Mouse (Mus musculus) layer of hippocampus, postnatal 25 days (tissue): ENCODE data around the gene Abhd6. TPM values are rescaled to one million over a fixed set of nuclear protein-coding genes. Genes with fewer than 3 reads are reported as not detected.

Experiments
- DNase-seq, 2 experiments: peaks; one replicate each; pipeline ENCODE4 v3.0.0; 2022; ENCODE audit warnings: mixed read lengths in 2 of 2, low spot score in 1 of 2; ENCODE audit errors: extremely low spot score in 1 of 2
- total RNA-seq, 2 experiments: library from RNA; stranded (reverse); gene quantifications; 2 replicates each; pipeline ENCODE4 v1.2.3; 2021

The Abhd6 gene
- total RNA-seq, 2 experiments from 2014 or later: 70.1 to 78.5 TPM

GRCm38 (mm10) chr14:8102676-8103075, 100.0 kb downstream of the Abhd6 start:
- no peak for DNase-seq

Other genes with a start within 250 kb of the Abhd6 start
- gene Gm26661, start 211.3 kb upstream of the Abhd6 start, total RNA-seq: not detected
- gene Flnb, start 184.9 kb upstream of the Abhd6 start, total RNA-seq: 10 to 100 TPM; 37.2 to 68.2 TPM
- not detected for gene Gm45521, start 45.6 kb upstream of the Abhd6 start, total RNA-seq
- under 1 TPM in 1 of 2 experiments, not detected in 1; 0.07 TPM for gene Dnase1l3, start 8.3 kb upstream of the Abhd6 start, total RNA-seq
- gene Rpp14, start 77.5 kb downstream of the Abhd6 start, total RNA-seq: 10 to 100 TPM; 27.0 to 29.2 TPM
- gene Pxk, start 95.3 kb downstream of the Abhd6 start, total RNA-seq: 10 to 100 TPM; 25.4 to 25.6 TPM
- gene Pdhb, start 170.1 kb downstream of the Abhd6 start, total RNA-seq: 100 to 1,000 TPM; 184 to 202 TPM
- gene Kctd6, start 211.2 kb downstream of the Abhd6 start, total RNA-seq: 10 to 100 TPM; 61.0 to 64.5 TPM